Mouse (Mus musculus): Measurements from ENCODE around the gene Galr2.

DNA sequence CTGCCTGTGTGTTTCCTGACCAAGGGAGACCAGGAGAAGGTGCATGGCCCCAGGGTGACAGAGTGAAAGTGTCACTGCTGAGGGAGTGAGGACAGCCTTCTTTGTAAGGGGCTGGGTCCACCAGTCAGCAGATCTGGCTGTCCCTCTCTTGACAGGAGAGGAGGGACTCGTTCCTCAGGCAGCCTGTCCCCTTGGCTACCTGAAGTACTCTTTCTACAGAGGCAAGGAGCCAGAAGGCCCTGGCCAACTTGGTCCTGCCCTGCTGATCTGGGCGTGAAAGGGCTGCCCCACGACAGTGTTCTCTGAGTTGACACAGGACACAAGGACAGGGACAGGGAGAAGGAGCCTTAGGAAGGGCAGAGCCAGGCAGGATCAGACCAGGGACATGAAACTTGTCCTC, 16.3 kb downstream of the Galr2 start:
- TF ChIP-seq CTCF (IDR thresholded peaks at IDR 0.05; ENCODE audit: borderline replicate concordance, control insufficient read depth, extremely low read depth, insufficient read depth, low read length, poor library complexity), result no peak
- no peak for TF ChIP-seq POLR2A (IDR thresholded peaks at IDR 0.05; ENCODE audit: control insufficient read depth, extremely low read depth, insufficient read depth, low read length, poor library complexity)

All from thymus, adult 2 months (tissue).